ENCODE assay signal across 9 mouse cellular contexts in genomic region chr9:71808640-71809254, GRCm38 (mm10). TPM values are rescaled to one million over a fixed set of nuclear protein-coding genes. Genes with fewer than 3 reads are reported as not detected.
A peak's percentile ranks its signal among the peaks of the same experiment; 100 is the strongest.
DNase-seq lines count a peak whose midpoint lies in the region; ATAC-seq and TF ChIP-seq lines count a peak whose summit lies in the region.
"Had no signal": no experiment of that assay in that cellular context is flagged by ENCODE, and none has a peak within 500 bp of the region (broad histone marks: within the 10 kb centered on the region; RNA-seq: fewer than 3 reads in every experiment).

No protein-coding gene starts in this region.

- no peaks in the 10 kb centered on the region for H3K36me3 ChIP-seq in ES-Bruce4 (ENCODE audit: control insufficient read depth, insufficient read depth, low read length, poor library complexity, severe bottlenecking)
- H3K36me3 ChIP-seq in liver, embryonic 13.5 days, result no peaks in the 10 kb centered on the region

- intact Hi-C loops in heart, postnatal 36 days (cut with DNase I), result loop anchor here (5.0 kb wide), 1 partner anchor 91 kb away; no protein-coding TSS in a partner anchor

- H3K4me2 ChIP-seq in liver, embryonic 13.5 days, result peak overlapping the region; percentile 37

- 38% methylated on average over 11 of the region's 11 CpGs for WGBS in liver, embryonic 13.5 days (ENCODE audit: insufficient replicate concordance)

- no peak overlapping the region for H3K9ac ChIP-seq in ES-Bruce4 (ENCODE audit: low read depth, poor library complexity, severe bottlenecking)
- H3K9ac ChIP-seq in liver, embryonic 13.5 days, result no peak overlapping the region

- peak; percentile 81 for DNase-seq in heart, adult 11 months
- DNase-seq in heart, postnatal 36 days, result no peak
- peak; percentile 19 to 51 for DNase-seq in cerebellum, postnatal 10 days
- no peak for DNase-seq in liver, embryonic 13.5 days
- no peak for DNase-seq in adrenal gland, postnatal 36 days
- DNase-seq in urinary bladder, postnatal 10 days (ENCODE audit: low spot score), result no peak
- no peak for DNase-seq in kidney, adult 11 months
- DNase-seq: adrenal gland, postnatal 10 days had no signal

- no peak for TF ChIP-seq EP300 in ES-Bruce4 (IDR thresholded peaks at IDR 0.05; ENCODE audit: insufficient read depth, low read depth, low read length)

- H3K27ac ChIP-seq in ES-Bruce4 (ENCODE audit: insufficient read depth, low read length), result no peak overlapping the region
- H3K27ac ChIP-seq in liver, embryonic 13.5 days, result no peak overlapping the region

- ATAC-seq in liver, embryonic 13.5 days (ENCODE audit: low read depth), result no peak

- TF ChIP-seq CTCF in ES-Bruce4 (IDR thresholded peaks at IDR 0.05; ENCODE audit: low read depth, low read length), result peak; percentile 8

- H3K27me3 ChIP-seq in ES-Bruce4 (ENCODE audit: control insufficient read depth, insufficient read depth, low read length, poor library complexity, severe bottlenecking), result no peaks in the 10 kb centered on the region
- 0 out of 2 replicates have a peak, but pooled peaks cover 3% of the 10 kb centered on the region for H3K27me3 ChIP-seq in liver, embryonic 13.5 days

- H3K9me3 ChIP-seq in ES-Bruce4 (replicated peaks; ENCODE audit: control insufficient read depth, insufficient read depth, low read length, poor library complexity, severe bottlenecking), result no peaks in the 10 kb centered on the region
- H3K9me3 ChIP-seq in liver, embryonic 13.5 days (replicated peaks), result no peaks in the 10 kb centered on the region

- H3K4me3 ChIP-seq in ES-Bruce4 (ENCODE audit: low read depth, low read length), result peak overlapping the region; percentile 34
- no peak overlapping the region for H3K4me3 ChIP-seq in liver, embryonic 13.5 days (replicated peaks)

- no peak for TF ChIP-seq POLR2A in ES-Bruce4 (IDR thresholded peaks at IDR 0.05; ENCODE audit: insufficient read depth, low read length)

- H3K4me1 ChIP-seq in ES-Bruce4 (ENCODE audit: control insufficient read depth, insufficient read depth, low read length), result no peaks in the 10 kb centered on the region
- no peaks in the 10 kb centered on the region for H3K4me1 ChIP-seq in liver, embryonic 13.5 days (replicated peaks)

RNA-seq across cellular contexts. Expression of gene Cgnl1, which starts 37.3 kb away (rescaled TPM):
- total RNA-seq in heart, postnatal 36 days (2021), result 10 to 100 TPM; 31.9 to 38.4 TPM
- polyA plus RNA-seq in ES-Bruce4 (2011; ENCODE audit: insufficient read depth, insufficient read length, low read depth, missing spikeins), result 11.3 and 13.1 TPM in 2 replicates
- 1.9 and 2.2 TPM in 2 replicates for polyA plus RNA-seq in liver, embryonic 13.5 days (2015; fragmentation: Nextera tagmentation; extraction: Ambion mirVana)
- total RNA-seq in adrenal gland, postnatal 36 days (2021), result 100 to 1,000 TPM in 1 of 2 experiments, 10 to 100 TPM in 1; 95.9 to 106 TPM

Comparison
In these comparisons a context has a peak if more than half of its experiments do, and no peak if none do; other contexts are left out.
1. DNase-seq: peak in heart, adult 11 months (single experiment) and cerebellum, postnatal 10 days (2 of 2); none in heart, postnatal 36 days (0 of 2), liver, embryonic 13.5 days (single experiment), adrenal gland, postnatal 36 days (0 of 2), urinary bladder, postnatal 10 days (single experiment) and kidney, adult 11 months (single experiment).